Mouse (Mus musculus): Measurements from ENCODE around the gene Ptprr. TPM values are rescaled to one million over a fixed set of nuclear protein-coding genes. Genes with fewer than 3 reads are reported as not detected.

Gene Ptprr
- polyA plus RNA-seq, 1 experiment from 2014 or later, result 3.3 TPM

DNA sequence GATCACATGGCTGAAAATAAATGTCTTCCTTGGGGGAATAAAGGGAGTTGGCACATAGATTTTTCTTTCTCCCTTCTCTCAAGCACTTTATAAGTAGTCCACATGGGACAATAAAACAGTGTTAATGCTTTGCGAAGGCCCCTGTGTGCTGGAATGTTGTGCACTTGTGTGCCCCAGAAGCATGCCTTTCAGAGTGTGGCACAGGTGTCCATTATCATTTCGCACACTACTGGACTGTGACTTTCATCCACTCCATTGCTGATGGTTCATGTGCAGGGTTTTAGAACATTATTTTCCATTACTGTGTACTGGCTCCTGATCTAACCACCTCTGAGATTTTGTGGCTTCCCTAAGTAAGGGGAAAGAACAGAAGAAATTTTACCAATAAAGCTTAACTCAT, 105.8 kb downstream of the Ptprr start:
- Histone ChIP-seq H3K27me3 (replicated peaks; ENCODE audit: insufficient read depth, low read length) (no peaks in the 10 kb centered on the region), H3K36me3 (ENCODE audit: insufficient read depth, low read length) (no peaks in the 10 kb centered on the region), H3K4me2 (replicated peaks; ENCODE audit: low read depth, low read length) (no peak overlapping the region), H3K4me1 (ENCODE audit: insufficient read depth, low read depth, low read length) (no peaks in the 10 kb centered on the region), H3K9ac (replicated peaks; ENCODE audit: low read depth) (no peak overlapping the region), H3K27ac (ENCODE audit: low read length) (no peak overlapping the region), H3K9me3 (ENCODE audit: low read length) (no peaks in the 10 kb centered on the region), H3K4me3 (ENCODE audit: low read depth, low read length) (no peak overlapping the region)
- TF ChIP-seq EP300 (IDR thresholded peaks at IDR 0.05), result no peak
- no peak for TF ChIP-seq CTCF (IDR thresholded peaks at IDR 0.05)
- no peak for DNase-seq (ENCODE audit: low spot score)
- WGBS, result 79% methylated on average over 2 of the region's 2 CpGs
- ATAC-seq, result no peak

DNA sequence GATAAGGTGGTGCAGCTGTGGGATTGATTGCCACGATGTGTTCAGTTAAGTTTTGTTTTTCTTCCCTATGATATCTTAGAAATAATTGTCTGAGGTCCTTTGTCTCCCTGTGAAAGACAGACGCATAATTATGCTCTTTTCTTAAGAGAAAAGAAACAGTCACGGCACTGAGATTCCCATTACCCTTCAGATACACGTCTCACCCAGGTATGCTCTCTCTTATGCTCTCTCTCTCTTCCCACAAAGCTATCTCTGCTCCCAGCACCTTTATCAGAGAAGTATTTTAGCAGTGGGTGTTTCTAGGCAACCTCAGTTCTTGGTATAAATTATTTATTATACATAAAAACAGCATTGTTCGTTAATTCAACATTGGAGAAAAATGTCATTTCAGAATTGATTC, 107.4 kb downstream of the Ptprr start:
- H3K9ac ChIP-seq (replicated peaks; ENCODE audit: low read depth), result no peak overlapping the region
- no peak overlapping the region for H3K4me2 ChIP-seq (replicated peaks; ENCODE audit: low read depth, low read length)
- ATAC-seq, result no peak
- H3K4me1 ChIP-seq (ENCODE audit: insufficient read depth, low read depth, low read length), result no peaks in the 10 kb centered on the region
- no peaks in the 10 kb centered on the region for H3K36me3 ChIP-seq (ENCODE audit: insufficient read depth, low read length)
- H3K27ac ChIP-seq (ENCODE audit: low read length), result no peak overlapping the region
- H3K4me3 ChIP-seq (ENCODE audit: low read depth, low read length), result no peak overlapping the region
- no peaks in the 10 kb centered on the region for H3K27me3 ChIP-seq (replicated peaks; ENCODE audit: insufficient read depth, low read length)
- DNase-seq (ENCODE audit: low spot score), result no peak
- 65% methylated on average over 5 of the region's 5 CpGs for WGBS
- H3K9me3 ChIP-seq (ENCODE audit: low read length), result no peaks in the 10 kb centered on the region
- no peak for TF ChIP-seq EP300 (IDR thresholded peaks at IDR 0.05)
- TF ChIP-seq CTCF (IDR thresholded peaks at IDR 0.05), result no peak

DNA sequence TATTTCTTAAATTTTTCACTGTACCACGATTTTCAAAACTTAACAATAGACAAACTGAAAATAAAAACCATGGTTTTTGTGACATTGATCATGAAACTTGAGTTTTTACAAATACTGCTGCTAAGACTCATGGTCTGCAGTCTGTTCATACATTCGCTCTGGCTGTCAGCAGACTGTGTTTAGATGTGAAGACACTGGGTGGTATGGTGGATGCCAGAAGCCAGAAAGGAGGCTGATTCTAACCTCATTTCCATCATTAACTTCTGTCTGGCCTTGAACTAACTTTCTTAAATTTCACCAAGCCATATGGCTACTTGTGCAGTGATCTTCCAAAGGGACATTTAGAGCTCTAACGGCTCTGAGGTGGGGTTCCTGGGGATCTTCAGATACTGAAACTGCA, 112.4 kb downstream of the Ptprr start:
- Histone ChIP-seq H3K27ac (ENCODE audit: low read length) (no peak overlapping the region), H3K4me2 (replicated peaks; ENCODE audit: low read depth, low read length) (no peak overlapping the region), H3K9ac (replicated peaks; ENCODE audit: low read depth) (no peak overlapping the region), H3K9me3 (ENCODE audit: low read length) (no peaks in the 10 kb centered on the region), H3K36me3 (ENCODE audit: insufficient read depth, low read length) (no peaks in the 10 kb centered on the region), H3K27me3 (replicated peaks; ENCODE audit: insufficient read depth, low read length) (no peaks in the 10 kb centered on the region), H3K4me1 (ENCODE audit: insufficient read depth, low read depth, low read length) (no peaks in the 10 kb centered on the region), H3K4me3 (ENCODE audit: low read depth, low read length) (no peak overlapping the region)
- WGBS, result 73% methylated on average over 3 of the region's 3 CpGs
- TF ChIP-seq CTCF (IDR thresholded peaks at IDR 0.05) (no peak), EP300 (IDR thresholded peaks at IDR 0.05) (no peak)
- no peak for ATAC-seq
- DNase-seq (ENCODE audit: low spot score), result no peak

DNA sequence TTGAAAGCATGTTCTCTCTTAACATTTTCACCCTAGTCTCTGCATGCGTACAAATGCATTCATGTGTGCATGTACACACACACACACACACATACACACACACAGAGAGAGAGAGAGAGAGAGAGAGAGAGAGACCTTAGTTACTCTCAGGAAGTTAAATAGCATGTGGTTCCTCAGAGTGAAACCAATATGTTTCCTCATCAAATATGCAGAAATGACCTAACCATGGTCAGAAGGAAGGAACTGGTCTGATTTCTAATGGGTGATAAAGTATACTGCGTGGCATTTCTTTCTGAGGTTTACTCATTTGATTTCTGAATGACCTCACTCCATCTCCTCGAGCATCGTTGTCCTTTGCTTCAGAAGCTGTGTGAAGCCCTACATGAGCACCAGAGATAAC, 113.2 kb downstream of the Ptprr start:
- Histone ChIP-seq H3K9ac (replicated peaks; ENCODE audit: low read depth) (no peak overlapping the region), H3K4me1 (ENCODE audit: insufficient read depth, low read depth, low read length) (no peaks in the 10 kb centered on the region), H3K36me3 (ENCODE audit: insufficient read depth, low read length) (no peaks in the 10 kb centered on the region), H3K27me3 (replicated peaks; ENCODE audit: insufficient read depth, low read length) (no peaks in the 10 kb centered on the region), H3K4me2 (replicated peaks; ENCODE audit: low read depth, low read length) (no peak overlapping the region), H3K4me3 (ENCODE audit: low read depth, low read length) (no peak overlapping the region), H3K9me3 (ENCODE audit: low read length) (no peaks in the 10 kb centered on the region), H3K27ac (ENCODE audit: low read length) (no peak overlapping the region)
- 71% methylated on average over 4 of the region's 4 CpGs for WGBS
- DNase-seq (ENCODE audit: low spot score) (no peak), ATAC-seq (no peak)
- TF ChIP-seq EP300 (IDR thresholded peaks at IDR 0.05), result no peak
- no peak for TF ChIP-seq CTCF (IDR thresholded peaks at IDR 0.05)

DNA sequence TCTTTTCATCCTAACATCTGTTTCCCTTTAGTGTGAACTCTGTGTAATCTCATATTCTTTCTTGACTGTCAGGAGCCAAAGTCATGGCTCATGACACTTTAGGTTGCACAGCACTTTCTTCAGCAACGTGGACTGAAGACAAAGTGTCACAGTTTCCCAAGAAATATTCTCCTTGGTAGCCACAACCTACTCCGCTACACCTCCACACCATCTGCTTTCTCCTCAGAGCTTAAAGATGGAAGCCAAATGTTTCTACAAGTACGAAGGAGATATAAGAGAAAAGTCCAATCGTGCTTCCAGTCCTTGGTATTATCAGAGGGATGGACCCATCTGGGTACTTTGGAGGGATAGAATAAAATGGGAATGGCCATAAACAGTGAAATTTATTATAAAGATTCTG, 114.2 kb downstream of the Ptprr start:
- H3K27ac ChIP-seq (ENCODE audit: low read length), result no peak overlapping the region
- ATAC-seq (no peak), DNase-seq (ENCODE audit: low spot score) (no peak)
- H3K4me1 ChIP-seq (ENCODE audit: insufficient read depth, low read depth, low read length), result no peaks in the 10 kb centered on the region
- no peak for TF ChIP-seq EP300 (IDR thresholded peaks at IDR 0.05)
- no peak for TF ChIP-seq CTCF (IDR thresholded peaks at IDR 0.05)
- H3K9me3 ChIP-seq (ENCODE audit: low read length), result no peaks in the 10 kb centered on the region
- 72% methylated on average over 4 of the region's 4 CpGs for WGBS
- no peaks in the 10 kb centered on the region for H3K36me3 ChIP-seq (ENCODE audit: insufficient read depth, low read length)
- H3K27me3 ChIP-seq (replicated peaks; ENCODE audit: insufficient read depth, low read length), result no peaks in the 10 kb centered on the region
- no peak overlapping the region for H3K4me3 ChIP-seq (ENCODE audit: low read depth, low read length)
- no peak overlapping the region for H3K4me2 ChIP-seq (replicated peaks; ENCODE audit: low read depth, low read length)
- no peak overlapping the region for H3K9ac ChIP-seq (replicated peaks; ENCODE audit: low read depth)

DNA sequence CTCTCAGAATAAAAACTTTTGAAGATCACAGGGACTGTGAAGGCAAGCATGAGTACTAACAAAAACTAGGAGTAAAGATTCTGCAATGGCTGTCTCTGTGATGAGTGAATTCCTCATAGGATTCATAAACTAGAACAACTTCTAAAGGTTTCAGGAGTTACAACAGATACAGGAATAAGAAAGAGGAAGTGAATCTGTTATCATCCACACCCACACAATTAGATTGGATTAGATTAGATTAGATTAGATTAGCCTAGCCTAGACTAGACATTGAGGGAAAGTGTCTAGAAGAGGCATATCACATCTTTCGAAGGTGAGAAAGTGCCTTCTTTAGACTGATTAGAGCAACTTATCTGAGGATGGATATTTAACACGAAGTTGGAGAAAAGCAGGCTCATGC, 117.2 kb downstream of the Ptprr start:
- Histone ChIP-seq H3K4me1 (ENCODE audit: insufficient read depth, low read depth, low read length) (no peaks in the 10 kb centered on the region), H3K27me3 (replicated peaks; ENCODE audit: insufficient read depth, low read length) (no peaks in the 10 kb centered on the region), H3K9ac (replicated peaks; ENCODE audit: low read depth) (no peak overlapping the region), H3K27ac (ENCODE audit: low read length) (no peak overlapping the region), H3K4me3 (ENCODE audit: low read depth, low read length) (no peak overlapping the region), H3K36me3 (ENCODE audit: insufficient read depth, low read length) (no peaks in the 10 kb centered on the region), H3K9me3 (ENCODE audit: low read length) (no peaks in the 10 kb centered on the region), H3K4me2 (replicated peaks; ENCODE audit: low read depth, low read length) (no peak overlapping the region)
- TF ChIP-seq CTCF (IDR thresholded peaks at IDR 0.05) (no peak), EP300 (IDR thresholded peaks at IDR 0.05) (no peak)
- 76% methylated on average over 2 of the region's 2 CpGs for WGBS
- DNase-seq (ENCODE audit: low spot score) (no peak), ATAC-seq (no peak)

DNA sequence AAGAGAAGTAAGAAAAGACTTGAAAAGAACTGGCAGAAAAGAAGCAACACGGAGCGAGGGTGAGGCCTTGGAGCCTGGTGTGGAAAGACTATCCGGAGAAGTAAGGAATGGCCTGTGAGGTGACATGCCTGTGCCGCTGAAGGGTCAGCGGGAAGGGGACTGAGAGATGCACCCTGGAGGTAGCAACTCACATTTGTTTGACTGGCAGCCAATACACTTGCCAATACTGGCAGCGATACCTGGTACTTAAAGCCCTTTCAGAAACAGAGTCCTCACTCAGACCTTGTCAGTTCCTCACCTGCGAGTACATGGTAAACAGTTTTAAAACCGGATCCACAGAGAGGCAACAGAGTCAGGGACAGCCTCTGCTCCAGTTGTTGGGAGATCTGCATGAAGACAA, 122.2 kb downstream of the Ptprr start:
- Histone ChIP-seq H3K27ac (ENCODE audit: low read length) (no peak overlapping the region), H3K9me3 (ENCODE audit: low read length) (no peaks in the 10 kb centered on the region), H3K4me2 (replicated peaks; ENCODE audit: low read depth, low read length) (no peak overlapping the region), H3K4me3 (ENCODE audit: low read depth, low read length) (no peak overlapping the region), H3K4me1 (ENCODE audit: insufficient read depth, low read depth, low read length) (no peaks in the 10 kb centered on the region), H3K27me3 (replicated peaks; ENCODE audit: insufficient read depth, low read length) (no peaks in the 10 kb centered on the region), H3K36me3 (ENCODE audit: insufficient read depth, low read length) (no peaks in the 10 kb centered on the region), H3K9ac (replicated peaks; ENCODE audit: low read depth) (no peak overlapping the region)
- TF ChIP-seq CTCF (IDR thresholded peaks at IDR 0.05) (no peak), EP300 (IDR thresholded peaks at IDR 0.05) (no peak)
- 85% methylated on average over 8 of the region's 8 CpGs for WGBS
- DNase-seq (ENCODE audit: low spot score) (no peak), ATAC-seq (no peak)
